Mouse (Mus musculus): ENCODE results near the gene Phldb2.

DNA sequence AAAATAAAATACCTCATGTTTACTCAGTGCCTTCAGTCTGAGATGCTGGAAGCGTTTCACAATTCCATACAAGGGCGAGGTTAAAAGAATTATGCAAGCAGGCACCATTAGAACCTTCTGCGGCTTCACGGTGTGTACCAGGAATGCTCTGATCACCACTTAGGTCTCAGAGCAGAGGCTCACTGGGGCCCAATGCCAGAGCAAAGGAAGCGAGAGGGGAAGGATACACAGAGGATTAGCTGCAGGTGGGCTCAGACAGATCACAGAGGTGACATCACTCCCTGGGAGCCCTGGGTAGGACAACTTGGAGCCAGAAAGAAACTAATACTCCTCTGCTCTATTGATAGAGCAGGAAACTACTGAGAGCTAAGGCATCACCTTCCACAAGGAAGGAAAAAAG, 162.1 kb downstream of the Phldb2 start:
- no peak for TF ChIP-seq CTCF (IDR thresholded peaks at IDR 0.05; ENCODE audit: low read depth)
- no peak for TF ChIP-seq EP300 (IDR thresholded peaks at IDR 0.05; ENCODE audit: low read depth)

All from liver, postnatal 0 days (tissue).